Mouse (Mus musculus) neural tube, embryonic 14.5 days (tissue): Measurements from ENCODE around the gene Rcan2. TPM values are rescaled to one million over a fixed set of nuclear protein-coding genes. Genes with fewer than 3 reads are reported as not detected.
A peak's percentile ranks its signal among the peaks of the same experiment; 100 is the strongest.

Source experiments
- ATAC-seq: fragments of 200-750 bp; cut with Nextera tagmentation; 2 replicates; pipeline ENCODE4 v1.8.0; 2017; ENCODE audit warnings: low read depth, mild to moderate bottlenecking, moderate TSS enrichment, moderate library complexity
- H3K27ac ChIP-seq: fragments of 300-500 bp; sonication (generic); 2 replicates; pipeline ENCODE4 v1.5.1; 2014; ENCODE audit warnings: low read depth, mild to moderate bottlenecking, control low read depth, low read length, moderate library complexity, mixed read lengths
- H3K27me3 ChIP-seq: fragments of 300-500 bp; sonication (generic); 2 replicates; pipeline ENCODE4 v1.6.1; 2014; ENCODE audit warnings: low read length; ENCODE audit not compliant: control insufficient read depth, insufficient read depth
- H3K36me3 ChIP-seq: fragments of 300-500 bp; sonication (generic); 2 replicates; pipeline ENCODE4 v1.6.1; 2014; ENCODE audit warnings: low read length, mixed read lengths; ENCODE audit not compliant: control insufficient read depth, insufficient read depth
- H3K4me1 ChIP-seq: fragments of 300-500 bp; sonication (generic); 2 replicates; pipeline ENCODE4 v1.6.1; 2014; ENCODE audit warnings: low read length; ENCODE audit not compliant: control insufficient read depth, insufficient read depth
- H3K4me2 ChIP-seq: fragments of 300-500 bp; sonication (generic); 2 replicates; pipeline ENCODE4 v1.6.1; 2014; ENCODE audit warnings: mild to moderate bottlenecking, low read depth, low read length, control low read depth
- H3K4me3 ChIP-seq: fragments of 300-500 bp; sonication (generic); 2 replicates; pipeline ENCODE4 v1.5.1; 2014; ENCODE audit warnings: low read depth, low read length, control low read depth, mixed read lengths
- H3K9ac ChIP-seq: fragments of 300-500 bp; sonication (generic); replicated peaks from 2 replicates; pipeline ENCODE4 v1.6.1; 2014; ENCODE audit warnings: low read depth, mild to moderate bottlenecking, control low read depth, low read length, mixed read lengths
- H3K9me3 ChIP-seq: fragments of 300-500 bp; sonication (generic); 2 replicates; pipeline ENCODE4 v1.6.1; 2016; ENCODE audit warnings: low read length; ENCODE audit not compliant: control insufficient read depth
- WGBS: fragments of 180-500 bp; shearing (Covaris S2); extraction: QIAGEN DNeasy Blood & Tissue Kit; methylation state at CpG from one replicate; pipeline ENCODE4 v1.1.7; 2014; 5-methylcytosine and 5-hydroxymethylcytosine counted together
- polyA plus RNA-seq: library from polyadenylated mRNA; unstranded; fragments of >200 nt; fragmentation: Nextera tagmentation; extraction: Ambion mirVana; gene quantifications from 2 replicates; pipeline ENCODE4 v1.2.1, GENCODE M21; 2014

Rcan2 gene
- polyA plus RNA-seq, 1 experiment from 2014 or later = 130 TPM

DNA sequence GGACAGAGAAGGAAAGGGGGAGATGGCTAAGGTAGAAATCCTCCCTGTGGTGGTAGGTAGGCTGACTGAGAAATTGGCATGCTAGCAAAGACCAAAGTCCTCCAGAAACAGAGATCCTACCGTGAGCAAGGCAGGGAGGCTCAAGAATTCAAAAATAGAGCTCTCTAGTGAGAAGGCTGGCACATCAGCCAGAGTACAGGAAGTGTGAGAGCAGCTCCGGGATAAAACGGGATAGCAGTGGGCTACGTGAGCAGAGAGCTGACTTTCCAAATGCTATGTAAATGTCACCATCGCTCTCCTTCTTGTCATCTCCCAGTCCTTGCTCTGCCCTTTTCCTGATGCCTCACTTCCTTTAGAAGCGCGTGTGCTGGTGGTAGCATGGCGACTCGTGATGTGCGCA, 168.8 kb downstream of the Rcan2 start:
- 93% methylated on average over 10 of the region's 10 CpGs for WGBS
- Histone ChIP-seq H3K27me3 (no peaks in the 10 kb centered on the region), H3K4me2 (no peak overlapping the region), H3K9me3 (no peaks in the 10 kb centered on the region), H3K4me1 (no peaks in the 10 kb centered on the region), H3K27ac (no peak overlapping the region), H3K4me3 (no peak overlapping the region), H3K9ac (no peak overlapping the region), H3K36me3 (no peaks in the 10 kb centered on the region)
- ATAC-seq = no peak

DNA sequence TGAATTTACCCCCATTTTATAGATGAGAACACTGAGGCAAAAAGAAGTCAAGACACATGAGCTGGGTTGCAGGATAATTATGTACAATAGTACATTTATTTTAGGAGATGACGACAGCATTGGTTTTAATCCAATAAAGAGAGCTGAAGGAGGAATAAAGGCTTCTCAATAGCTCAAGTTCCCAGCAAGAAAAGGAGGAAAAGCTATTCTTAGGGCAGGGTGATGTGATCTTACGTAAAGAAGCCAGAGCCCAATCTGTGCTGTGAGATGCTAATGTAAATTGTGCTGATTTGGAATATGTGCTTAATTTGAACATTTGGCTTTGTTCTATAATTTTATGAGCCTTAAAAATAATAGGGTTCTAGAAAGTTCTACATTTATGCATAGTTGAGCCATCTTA, 176.4 kb downstream of the Rcan2 start:
- Histone ChIP-seq H3K36me3 (no peaks in the 10 kb centered on the region), H3K4me2 (no peak overlapping the region), H3K9ac (no peak overlapping the region), H3K27ac (no peak overlapping the region), H3K9me3 (no peaks in the 10 kb centered on the region), H3K4me1 (no peaks in the 10 kb centered on the region), H3K27me3 (no peaks in the 10 kb centered on the region), H3K4me3 (no peak overlapping the region)
- WGBS = 87% methylated on average over 2 of the region's 2 CpGs
- no peak for ATAC-seq

DNA sequence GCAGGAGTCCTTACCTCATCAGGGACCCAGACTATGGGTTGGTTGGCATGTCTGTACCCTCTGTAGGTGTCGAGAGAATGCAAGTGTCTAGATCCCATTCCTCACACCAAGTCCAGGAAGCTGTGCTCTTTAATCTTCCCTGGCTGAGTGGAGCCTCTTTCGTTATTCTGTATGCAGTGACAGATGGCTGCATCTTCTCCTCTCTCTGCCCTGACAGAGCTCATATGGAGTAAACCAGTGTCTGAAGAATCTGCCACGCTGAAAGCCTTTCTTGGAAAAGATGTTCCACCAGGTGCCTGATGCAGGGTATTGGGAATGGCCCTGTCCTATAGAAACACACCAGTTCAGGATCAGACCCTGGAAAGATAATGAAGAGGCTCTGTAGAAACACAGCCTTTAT, 178.8 kb downstream of the Rcan2 start:
- Histone ChIP-seq H3K4me3 (no peak overlapping the region), H3K4me1 (no peaks in the 10 kb centered on the region), H3K36me3 (no peaks in the 10 kb centered on the region), H3K9ac (no peak overlapping the region), H3K27ac (no peak overlapping the region), H3K27me3 (no peaks in the 10 kb centered on the region), H3K4me2 (no peak overlapping the region), H3K9me3 (no peaks in the 10 kb centered on the region)
- no peak for ATAC-seq
- 68% methylated on average over 3 of the region's 3 CpGs for WGBS

DNA sequence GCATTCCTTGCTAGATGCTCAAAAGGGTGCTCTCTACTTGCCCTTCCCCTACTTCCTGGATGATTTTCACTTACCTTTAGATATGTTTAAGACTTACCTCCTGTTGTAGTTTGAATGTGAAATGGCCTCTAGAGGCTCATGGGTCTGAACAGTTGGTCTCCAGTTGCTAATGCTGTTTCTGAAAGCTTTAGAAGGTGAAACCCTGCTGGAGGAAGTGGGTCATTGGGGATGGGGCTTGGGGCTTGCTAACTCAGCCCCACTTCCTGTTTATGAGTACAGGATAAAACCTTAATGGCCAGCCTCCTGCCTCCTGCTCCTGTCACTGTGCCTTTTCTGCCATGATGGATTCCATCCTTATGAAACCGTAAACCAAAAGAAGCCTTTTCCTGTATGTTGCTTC, 181.4 kb downstream of the Rcan2 start:
- H3K4me3 ChIP-seq = no peak overlapping the region
- H3K9ac ChIP-seq = no peak overlapping the region
- no peaks in the 10 kb centered on the region for H3K4me1 ChIP-seq
- no peak overlapping the region for H3K4me2 ChIP-seq
- no peaks in the 10 kb centered on the region for H3K9me3 ChIP-seq
- WGBS = 83% methylated on average over 1 of the region's 1 CpGs
- H3K27ac ChIP-seq = no peak overlapping the region
- no peaks in the 10 kb centered on the region for H3K36me3 ChIP-seq
- H3K27me3 ChIP-seq = no peaks in the 10 kb centered on the region
- no peak for ATAC-seq

DNA sequence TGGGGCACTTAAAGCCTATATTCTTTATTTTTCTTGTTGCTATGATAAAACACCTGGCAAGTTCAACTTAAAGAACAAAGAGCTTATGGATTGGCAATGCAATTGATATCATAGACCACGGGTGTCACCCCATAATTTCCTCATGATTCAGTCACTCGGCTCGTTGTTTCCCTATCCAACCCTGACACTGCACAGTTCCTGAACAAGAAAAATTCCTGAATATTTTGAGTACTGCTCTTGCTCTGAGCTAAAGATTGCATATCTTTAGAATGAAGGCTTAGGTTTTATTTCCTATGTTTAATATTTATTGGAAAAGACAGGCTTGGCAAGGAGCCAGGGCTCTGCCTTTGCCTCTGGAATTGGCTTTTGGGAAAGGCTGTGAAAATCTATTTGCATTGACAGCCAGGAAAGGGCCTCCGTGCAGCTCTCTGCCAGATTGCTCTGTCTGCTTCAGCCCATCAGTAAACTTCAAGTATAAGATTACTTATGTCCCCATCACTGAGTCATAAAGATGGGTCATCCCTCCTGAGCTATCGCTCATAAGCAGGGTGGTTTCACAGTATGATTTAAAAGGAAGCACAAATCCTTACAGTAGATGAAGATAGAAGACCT, 188.3 kb downstream of the Rcan2 start:
- Histone ChIP-seq H3K4me2 (no peak overlapping the region), H3K4me1 (0 out of 2 replicates have a peak, but pooled peaks cover 7% of the 10 kb centered on the region), H3K36me3 (no peaks in the 10 kb centered on the region), H3K9me3 (no peaks in the 10 kb centered on the region), H3K27me3 (no peaks in the 10 kb centered on the region), H3K4me3 (no peak overlapping the region), H3K9ac (no peak overlapping the region), H3K27ac (no peak overlapping the region; the same call in 1 of the 2 replicates)
- ATAC-seq = no peak
- WGBS = 46% methylated on average over 5 of the region's 5 CpGs

DNA sequence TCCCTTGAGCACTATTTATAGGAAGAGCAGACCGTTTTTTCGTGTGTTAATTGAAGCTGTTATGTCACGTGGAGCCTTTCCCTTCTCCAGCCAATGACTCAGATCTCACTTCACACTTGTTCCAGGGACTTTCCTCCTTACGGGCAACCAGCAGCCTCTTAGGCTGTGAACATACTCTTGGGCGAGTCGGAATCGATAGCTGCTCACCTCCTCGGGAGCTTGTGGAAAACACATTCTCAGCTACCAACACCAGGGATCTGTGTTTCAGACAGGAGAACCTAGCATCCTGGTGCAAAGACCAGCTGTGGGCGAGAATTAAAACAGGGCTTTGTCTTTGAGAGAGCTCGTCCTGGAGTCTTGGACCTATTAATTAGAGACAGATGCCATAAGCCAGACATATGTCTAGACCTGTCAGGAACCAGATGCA, 189.8 kb downstream of the Rcan2 start:
- peak; percentile 64 for ATAC-seq

DNA sequence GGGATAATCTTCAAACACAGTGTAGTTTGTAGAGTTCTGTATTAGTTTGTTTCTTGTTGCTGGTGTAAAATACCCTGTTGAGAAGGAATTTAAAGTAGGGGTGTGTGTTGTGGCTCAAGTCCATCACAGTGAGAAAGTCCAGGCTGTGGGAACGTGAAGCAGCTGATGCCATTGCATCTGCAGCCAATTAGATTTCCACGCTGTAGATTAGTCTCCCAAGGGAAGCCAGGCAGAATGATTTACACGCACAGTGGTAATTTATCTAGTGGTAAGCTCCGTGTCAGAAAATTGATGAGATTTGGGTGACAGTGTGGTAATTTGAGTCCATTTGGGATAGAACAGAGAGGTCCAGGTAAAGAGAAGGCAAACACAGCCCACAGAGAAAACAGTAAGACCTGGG, 192.9 kb downstream of the Rcan2 start:
- H3K27ac ChIP-seq = no peak overlapping the region
- no peaks in the 10 kb centered on the region for H3K27me3 ChIP-seq
- H3K9me3 ChIP-seq = no peaks in the 10 kb centered on the region
- H3K4me2 ChIP-seq = no peak overlapping the region
- no peak for ATAC-seq
- no peak overlapping the region for H3K9ac ChIP-seq
- no peaks in the 10 kb centered on the region for H3K36me3 ChIP-seq
- H3K4me1 ChIP-seq = 0 out of 2 replicates have a peak, but pooled peaks cover 7% of the 10 kb centered on the region
- H3K4me3 ChIP-seq = no peak overlapping the region
- WGBS = 17% methylated on average over 4 of the region's 4 CpGs

More for the DNA sequence above, 189.8 kb downstream of the Rcan2 start:
- no peak overlapping the region for H3K27ac ChIP-seq
- no peaks in the 10 kb centered on the region for H3K36me3 ChIP-seq
- no peak overlapping the region for H3K4me2 ChIP-seq
- 37% methylated on average over 10 of the region's 10 CpGs for WGBS
- no peak overlapping the region for H3K4me3 ChIP-seq
- H3K9ac ChIP-seq = no peak overlapping the region
- no peaks in the 10 kb centered on the region for H3K27me3 ChIP-seq
- H3K4me1 ChIP-seq = 0 out of 2 replicates have a peak, but pooled peaks cover 7% of the 10 kb centered on the region
- H3K9me3 ChIP-seq = no peaks in the 10 kb centered on the region

DNA sequence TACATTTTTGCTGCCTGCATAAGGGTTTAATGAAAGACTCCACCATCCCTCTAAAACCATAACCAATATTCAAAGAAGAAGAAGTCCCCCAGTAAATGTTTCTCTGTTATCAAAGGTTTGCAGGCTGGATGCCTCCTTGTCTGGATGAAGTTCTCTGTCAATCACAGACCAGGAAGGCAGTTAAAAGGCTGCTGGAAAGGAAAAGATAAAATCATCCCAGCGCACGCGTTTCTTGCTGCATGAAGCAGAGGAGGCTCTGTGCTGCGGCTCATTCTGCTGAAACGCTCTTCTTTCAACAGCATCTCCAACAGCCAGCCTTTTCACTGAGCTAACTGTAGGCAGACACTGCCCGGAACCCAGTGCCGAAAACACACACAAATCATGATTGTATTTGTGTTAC, 196.4 kb downstream of the Rcan2 start:
- Histone ChIP-seq H3K4me2 (no peak overlapping the region), H3K27ac (no peak overlapping the region), H3K27me3 (no peaks in the 10 kb centered on the region), H3K4me1 (no peaks in the 10 kb centered on the region), H3K9me3 (no peaks in the 10 kb centered on the region), H3K36me3 (no peaks in the 10 kb centered on the region), H3K4me3 (no peak overlapping the region), H3K9ac (no peak overlapping the region)
- WGBS = 83% methylated on average over 7 of the region's 7 CpGs
- no peak for ATAC-seq

DNA sequence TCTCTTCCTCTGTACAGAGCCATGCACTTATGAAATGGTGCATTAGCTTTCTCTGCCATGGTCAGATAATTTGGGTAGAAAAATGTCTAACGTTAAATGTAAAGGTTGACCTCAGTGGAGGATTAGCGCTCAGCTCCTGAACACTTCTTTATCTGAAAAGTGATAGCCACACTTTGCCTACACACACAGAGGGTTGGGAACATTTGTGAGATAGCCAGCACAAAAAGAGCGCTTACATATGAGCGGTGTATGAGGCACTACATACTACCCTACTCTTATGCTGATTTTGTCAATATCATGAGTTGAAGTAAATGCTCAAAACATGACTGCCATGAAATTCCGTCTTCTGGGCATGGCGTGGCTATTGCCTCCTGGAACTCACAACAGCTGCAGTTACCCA, 196.9 kb downstream of the Rcan2 start:
- Histone ChIP-seq H3K4me1 (no peaks in the 10 kb centered on the region), H3K4me3 (no peak overlapping the region), H3K4me2 (no peak overlapping the region), H3K36me3 (no peaks in the 10 kb centered on the region), H3K27ac (no peak overlapping the region), H3K27me3 (no peaks in the 10 kb centered on the region), H3K9ac (no peak overlapping the region), H3K9me3 (no peaks in the 10 kb centered on the region)
- no peak for ATAC-seq
- WGBS = 96% methylated on average over 6 of the region's 6 CpGs
